Mouse (Mus musculus): Measurements from ENCODE around the gene Iqschfp.

Gene Iqschfp

DNA sequence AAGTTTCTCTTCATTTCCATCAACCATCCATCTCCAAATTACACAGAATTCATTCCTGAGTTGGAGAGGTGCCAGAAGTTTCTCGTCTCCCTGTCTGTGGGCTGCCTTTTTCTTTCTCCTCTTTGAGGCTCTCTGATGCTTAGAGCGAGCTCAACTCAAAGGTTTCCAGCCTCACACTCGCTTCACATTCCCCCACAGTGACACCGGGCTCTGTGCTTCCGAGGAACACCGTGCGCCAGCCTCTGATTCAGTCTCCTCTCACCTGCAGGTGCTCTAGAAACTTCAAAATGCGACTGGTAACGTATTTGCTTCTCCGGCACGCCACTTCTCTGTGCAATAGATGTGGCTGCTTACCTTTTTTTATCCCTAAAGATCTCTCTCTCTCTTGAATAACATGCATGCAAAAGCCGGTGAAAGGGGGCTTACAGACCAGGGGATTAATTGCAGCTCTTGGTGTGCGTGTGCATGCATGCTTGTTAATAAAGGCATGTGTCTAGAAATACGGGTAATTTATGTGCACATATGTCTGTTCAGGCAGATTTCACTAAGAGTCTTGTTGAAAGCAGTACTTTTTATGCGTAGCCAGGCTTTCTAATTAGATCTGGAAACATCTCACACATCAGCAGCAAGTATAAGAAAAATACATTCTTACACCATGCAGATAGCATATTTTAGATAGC, at the start of gene Iqschfp, which contains the start of gene Iqcj:
Gene Iqschfp (plus strand): TSS at position 207 of the 680 bp plus-strand sequence.
Gene Iqcj (plus strand): TSS at position 195 of the 680 bp plus-strand sequence.
- no peak for DNase-seq (ENCODE audit: low read depth)

DNA sequence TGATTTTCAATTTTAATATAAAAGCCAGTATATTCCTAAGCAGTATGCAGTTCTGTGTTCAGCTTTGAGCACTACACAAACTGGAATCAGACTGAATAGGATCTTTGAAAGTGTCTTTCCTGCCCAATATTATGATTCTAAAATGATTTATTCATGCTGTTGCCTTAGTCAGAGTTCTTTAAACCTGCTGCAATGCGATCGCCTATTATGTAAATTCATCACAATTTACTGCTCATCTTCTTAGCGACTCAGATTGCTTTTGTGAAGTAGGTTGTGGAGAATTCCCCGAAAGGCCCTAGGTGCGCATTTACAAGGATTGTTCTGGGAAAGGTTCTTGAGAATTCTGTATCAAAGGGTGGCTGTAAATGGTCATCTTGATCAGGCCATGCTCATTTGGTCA, 39.6 kb upstream of the Iqschfp start:
- DNase-seq (ENCODE audit: low read depth) = no peak

DNA sequence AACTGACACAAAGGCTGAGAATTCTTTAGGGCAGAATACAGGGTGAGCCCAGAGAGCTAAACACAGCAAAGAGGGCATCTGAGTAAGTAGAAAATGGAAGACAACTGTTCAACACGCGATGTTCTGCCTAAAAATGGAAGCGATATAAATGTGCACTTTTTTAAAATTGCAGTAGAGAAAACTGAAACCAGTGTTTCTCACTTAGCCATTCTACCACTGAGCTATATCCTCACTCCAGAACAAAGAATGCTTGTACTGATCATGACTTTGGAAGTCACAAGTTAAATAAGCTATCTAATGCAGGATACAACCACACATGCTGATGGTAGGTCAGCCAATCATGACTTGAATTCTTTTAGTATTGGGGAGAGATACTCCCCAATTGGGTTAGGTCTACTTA, 30.5 kb upstream of the Iqschfp start:
- no peak for DNase-seq (ENCODE audit: low read depth)

GRCm38 (mm10) chr3:67867420-67868065, 24.5 kb upstream of the Iqschfp start:
- DNase-seq (ENCODE audit: low read depth) = no peak

GRCm38 (mm10) chr3:67869424-67869823, 22.6 kb upstream of the Iqschfp start:
- no peak for DNase-seq (ENCODE audit: low read depth)

GRCm38 (mm10) chr3:67877253-67877652, 14.8 kb upstream of the Iqschfp start:
- DNase-seq (ENCODE audit: low read depth) = no peak

DNA sequence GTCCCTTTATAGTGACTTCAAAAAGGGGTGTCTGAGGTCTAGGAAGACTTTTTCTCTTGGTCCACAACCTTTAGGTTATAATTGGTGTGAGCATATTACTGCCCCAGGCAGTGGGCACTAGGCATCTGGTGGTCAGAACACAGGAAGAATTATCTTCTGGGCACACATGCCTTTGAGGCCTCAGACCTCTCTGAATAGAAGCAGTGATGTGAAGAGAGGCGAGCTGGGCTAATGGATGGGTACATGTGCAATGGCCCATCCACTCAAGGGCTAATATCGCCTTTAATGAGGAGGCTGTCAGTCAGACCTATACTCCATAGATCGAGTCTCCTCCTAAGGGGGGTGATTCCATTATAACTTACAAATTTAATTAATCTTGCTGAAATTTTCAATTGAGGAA, 7.7 kb upstream of the Iqschfp start:
- DNase-seq (ENCODE audit: low read depth) = no peak

DNA sequence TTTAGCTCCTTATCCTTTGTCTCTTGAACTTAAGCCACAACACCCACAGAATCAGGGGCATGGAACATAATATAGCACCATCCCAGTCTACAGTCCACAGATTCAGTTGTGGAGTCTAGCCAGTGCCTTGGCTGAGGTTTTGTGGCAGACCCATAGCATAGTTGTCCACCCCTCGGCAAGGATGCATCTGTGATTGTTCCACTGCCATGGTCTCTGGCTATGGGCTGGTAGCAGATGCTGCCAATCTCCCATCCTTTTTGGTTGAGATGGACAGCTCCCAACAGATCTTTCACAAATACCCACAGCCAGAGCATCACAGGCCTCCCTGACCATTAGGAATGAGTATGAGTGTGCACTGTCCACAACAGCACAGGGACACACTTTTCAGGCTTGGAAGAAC, 5.9 kb upstream of the Iqschfp start:
- no peak for DNase-seq (ENCODE audit: low read depth)

GRCm38 (mm10) chr3:67887251-67887650, 4.8 kb upstream of the Iqschfp start:
- no peak for DNase-seq (ENCODE audit: low read depth)

DNA sequence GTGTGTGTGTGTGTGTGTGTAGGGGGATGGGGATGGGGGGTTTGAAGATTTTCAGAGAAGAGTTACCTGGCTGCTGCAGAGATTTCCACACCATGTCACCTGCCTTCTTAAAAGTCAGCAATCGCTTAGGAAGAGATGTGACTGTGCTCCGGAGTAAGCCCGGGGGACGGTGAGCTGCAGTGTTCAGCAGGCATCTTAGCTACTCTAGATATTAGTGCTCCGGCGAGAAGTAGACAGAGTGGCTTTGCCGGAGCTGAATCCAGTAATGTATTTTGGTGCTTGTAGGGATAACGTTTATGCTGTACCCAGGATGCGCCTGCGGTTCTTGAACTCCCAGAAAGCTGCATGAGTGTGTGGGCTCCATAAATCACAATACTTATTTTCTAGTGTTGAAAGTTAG, 736 bp downstream of the Iqschfp start:
- no peak for DNase-seq (ENCODE audit: low read depth)

- DNase-seq (ENCODE audit: low read depth) = no peak
These were observed 10.5 kb downstream of the Iqschfp start for GRCm38 (mm10) chr3:67902517-67902916.

GRCm38 (mm10) chr3:67908586-67908985, 16.6 kb downstream of the Iqschfp start:
- no peak for DNase-seq (ENCODE audit: low read depth)

DNA sequence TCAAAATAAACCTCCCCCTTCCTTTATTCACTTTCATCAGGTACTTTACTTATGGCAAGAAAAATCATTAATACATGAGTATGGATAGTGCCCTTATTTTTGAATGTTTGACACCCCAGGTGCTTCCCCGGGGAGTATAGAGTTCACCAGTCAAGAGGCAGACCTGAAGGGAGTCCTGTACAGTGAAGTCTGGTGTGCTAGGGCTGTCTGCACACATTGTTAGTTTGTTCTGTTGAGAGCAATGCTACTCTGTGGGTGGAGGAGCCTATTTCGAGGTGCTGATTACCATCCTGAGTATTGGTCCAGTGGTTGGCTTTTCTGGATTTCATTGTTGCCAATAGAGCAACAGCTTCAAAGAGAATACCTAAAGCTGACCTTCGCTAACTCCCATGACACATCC, 26.1 kb downstream of the Iqschfp start:
- no peak for DNase-seq (ENCODE audit: low read depth)

DNA sequence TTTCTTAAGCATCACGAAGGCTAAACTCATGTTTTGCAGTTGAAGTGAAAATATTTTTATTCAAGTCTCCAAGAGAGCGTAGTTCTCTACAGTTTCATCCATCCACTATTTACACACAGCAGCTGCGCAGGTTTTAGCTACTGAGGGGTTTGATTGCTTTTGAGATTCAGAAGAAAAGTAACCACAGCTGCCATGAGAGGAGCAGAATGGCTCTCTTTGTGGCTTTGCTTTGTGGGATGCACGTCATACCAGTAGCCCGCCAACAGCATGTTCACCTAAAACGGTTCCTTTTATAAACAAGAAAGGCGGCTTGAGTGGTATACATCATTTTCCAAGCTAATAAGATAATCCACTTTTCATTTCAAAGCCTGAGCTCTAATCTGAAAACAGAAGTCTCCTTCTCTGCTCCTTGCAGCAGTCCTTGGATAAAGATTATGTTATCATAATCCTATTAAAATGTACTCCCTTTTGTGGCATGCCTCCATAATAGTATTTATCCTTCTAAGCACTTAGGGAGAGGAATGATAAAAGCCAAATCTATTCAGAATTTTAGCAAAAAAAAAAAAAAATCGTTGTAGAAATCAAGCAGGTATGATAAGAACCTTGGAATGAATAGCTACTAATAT, 26.7 kb downstream of the Iqschfp start:
- DNase-seq (ENCODE audit: low read depth) = no peak

- no peak for DNase-seq (ENCODE audit: low read depth)
These were observed 31.1 kb downstream of the Iqschfp start for GRCm38 (mm10) chr3:67923095-67923494.

DNA sequence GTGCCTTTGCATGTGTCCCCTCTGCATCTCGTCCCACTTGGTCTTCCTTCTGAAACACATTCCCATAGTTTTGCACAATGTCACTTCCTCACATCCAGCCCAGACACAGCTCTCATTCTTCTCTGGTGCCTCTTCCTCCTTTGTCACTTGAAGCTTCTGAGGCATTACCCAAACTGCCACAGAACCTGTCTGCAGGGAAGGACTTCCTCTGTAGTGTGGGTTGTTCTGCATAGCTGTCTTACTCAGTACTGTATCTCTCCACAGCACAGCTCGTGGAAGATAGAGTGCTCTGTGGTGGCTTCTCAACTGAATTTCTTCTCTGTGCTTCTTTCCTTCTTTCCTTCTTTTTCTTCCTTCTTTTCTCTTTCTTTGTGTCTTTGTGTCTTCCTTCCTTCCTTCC, 33.4 kb downstream of the Iqschfp start:
- DNase-seq (ENCODE audit: low read depth) = no peak

DNA sequence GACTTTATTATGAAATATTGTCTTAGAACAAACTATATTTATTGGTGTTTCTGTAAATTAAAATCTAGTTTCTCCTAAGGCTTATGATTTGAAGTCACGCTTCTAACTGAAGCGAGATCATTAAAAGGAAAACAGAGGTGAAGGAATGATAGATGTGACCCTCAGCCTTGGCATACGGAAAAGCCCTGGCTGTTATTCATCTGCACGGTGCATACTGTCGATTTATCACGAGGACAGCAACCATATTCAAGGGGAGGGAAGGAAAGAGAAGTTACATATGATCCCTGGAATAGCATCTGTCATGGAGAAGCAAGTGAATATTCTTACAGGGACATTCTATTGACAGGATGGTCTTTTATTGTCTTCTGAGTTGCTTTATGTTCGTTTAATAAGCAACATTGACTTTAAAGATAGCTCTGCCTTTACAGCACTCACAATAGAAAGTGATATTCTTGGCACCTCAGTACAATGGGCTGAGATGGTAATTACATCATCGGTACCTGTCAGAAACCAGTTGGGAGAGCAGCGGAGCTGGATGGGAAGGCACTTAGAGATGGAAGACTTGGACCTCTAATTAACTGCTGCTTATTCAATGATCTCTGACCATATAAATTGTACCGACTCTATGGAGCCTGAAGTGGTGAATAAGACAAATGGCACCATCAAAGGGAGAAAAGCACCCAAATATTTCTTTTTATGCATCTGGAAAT, 38.5 kb downstream of the Iqschfp start:
- DNase-seq (ENCODE audit: low read depth) = no peak

- no peak for DNase-seq (ENCODE audit: low read depth)
These were observed 39.1 kb downstream of the Iqschfp start for GRCm38 (mm10) chr3:67931181-67931580.

DNA sequence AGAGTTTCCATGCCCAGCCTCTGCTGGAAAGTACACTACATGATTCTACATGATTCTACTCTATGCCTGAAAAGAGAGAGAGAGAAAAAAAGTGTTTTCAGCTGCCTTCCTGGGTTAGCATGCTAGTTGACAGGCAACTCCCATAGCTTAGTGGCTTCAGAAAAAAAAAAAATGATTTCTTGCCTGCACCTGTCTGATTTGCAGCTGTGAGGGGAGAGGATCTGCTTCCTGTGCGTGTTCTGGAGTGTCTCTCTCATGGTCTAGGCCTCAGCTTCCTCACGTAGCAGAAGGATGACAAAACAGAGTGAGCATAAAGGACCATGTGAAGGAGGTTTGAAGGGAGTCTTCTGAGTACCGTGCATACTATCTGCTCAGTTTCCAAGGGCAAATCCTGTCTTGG, 39.9 kb downstream of the Iqschfp start:
- no peak for DNase-seq (ENCODE audit: low read depth)

DNA sequence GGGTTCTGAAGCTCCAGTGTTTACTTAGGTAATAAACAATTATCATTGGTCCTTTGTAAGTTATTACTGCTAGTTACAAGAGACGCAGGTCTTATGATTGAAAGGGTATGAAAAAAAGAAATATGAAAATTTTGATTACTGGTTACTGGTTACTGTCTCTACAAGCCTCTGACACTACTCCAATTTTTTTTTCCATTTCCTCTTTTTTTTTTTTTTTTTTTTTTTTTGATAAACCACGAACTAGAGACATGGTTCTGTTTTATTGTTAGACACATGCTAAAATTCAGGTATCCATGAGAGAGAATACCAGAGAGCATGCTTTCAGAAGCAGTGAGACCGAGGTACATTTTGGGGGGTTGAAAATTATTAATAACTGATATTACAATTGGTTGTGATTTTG, 43.8 kb downstream of the Iqschfp start:
- no peak for DNase-seq (ENCODE audit: low read depth)

DNA sequence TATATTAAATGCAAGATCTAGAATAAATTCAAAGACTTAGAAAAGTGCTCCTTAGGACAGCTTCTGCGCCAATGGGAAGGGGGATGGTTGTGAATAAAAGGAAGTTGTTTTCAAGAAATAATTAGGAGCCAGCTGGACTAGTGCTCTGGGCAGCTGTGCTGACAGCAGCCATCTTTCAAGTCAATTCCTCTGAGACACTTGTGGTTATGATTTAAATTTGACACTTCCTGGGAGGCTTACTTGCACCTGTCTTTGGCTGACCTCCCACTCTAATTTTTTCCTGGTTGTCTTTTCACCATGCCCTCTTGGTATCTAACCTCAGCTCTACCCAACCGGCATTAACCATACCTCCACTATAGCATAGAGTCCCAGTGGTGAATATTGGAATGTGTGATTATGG, 55.0 kb downstream of the Iqschfp start:
- DNase-seq (ENCODE audit: low read depth) = no peak

GRCm38 (mm10) chr3:67952517-67952940, 60.5 kb downstream of the Iqschfp start:
- DNase-seq (ENCODE audit: low read depth) = no peak

Measured in induced T-regulatory cell, adult 2 months (primary cell).